Mouse (Mus musculus) myocyte (in vitro differentiated cells): ENCODE data around the gene Pole2. TPM values are rescaled to one million over a fixed set of nuclear protein-coding genes. Genes with fewer than 3 reads are reported as not detected.

Experiments used
- H3K27me3 ChIP-seq: one replicate; pipeline ENCODE4 v1.6.1; 2011; ENCODE audit not compliant: control insufficient read depth, insufficient read depth, insufficient read length
- H3K36me3 ChIP-seq: one replicate; pipeline ENCODE4 v1.6.1; 2011; ENCODE audit not compliant: control insufficient read depth, insufficient read depth
- H3K4me2 ChIP-seq: one replicate; pipeline ENCODE4 v1.6.1; 2011; ENCODE audit warnings: low read depth, control low read depth
- H3K4me3 ChIP-seq: one replicate; pipeline ENCODE4 v1.5.1; 2011; ENCODE audit warnings: mild to moderate bottlenecking, control low read depth, moderate library complexity
- H3K79me2 ChIP-seq: one replicate; pipeline ENCODE4 v1.6.1; 2011; ENCODE audit not compliant: control insufficient read depth, insufficient read depth
- H3ac ChIP-seq: one replicate; pipeline ENCODE4 v1.6.1; 2011; ENCODE audit not compliant: control insufficient read depth, insufficient read length
- CEBPB ChIP-seq: IDR thresholded peaks from 2 replicates; pipeline ENCODE4 v1.6.1; 2011; ENCODE audit warnings: mild to moderate bottlenecking, moderate library complexity; ENCODE audit not compliant: poor library complexity, insufficient read depth, severe bottlenecking
- E2F4 ChIP-seq: IDR thresholded peaks from one replicate; pipeline ENCODE4 v1.6.1; 2011; ENCODE audit warnings: mild to moderate bottlenecking, control low read depth, moderate library complexity; ENCODE audit not compliant: insufficient read depth
- MAX ChIP-seq: IDR thresholded peaks from one replicate; pipeline ENCODE4 v1.6.1; 2011; ENCODE audit warnings: low read depth, mild to moderate bottlenecking, control low read depth
- MYOD1 ChIP-seq, 3 experiments: IDR thresholded peaks; one replicate each; pipeline ENCODE4 v1.6.1; 2011; ENCODE audit warnings: control low read depth in 2 of 3, low read depth in 2 of 3, mild to moderate bottlenecking in 2 of 3, moderate library complexity in 1 of 3; ENCODE audit not compliant: insufficient read length in 2 of 3, control insufficient read depth in 1 of 3
- MYOG ChIP-seq, 3 experiments: IDR thresholded peaks; one replicate each; pipeline ENCODE4 v1.6.1; 2011; ENCODE audit warnings: control low read depth in 2 of 3, low read depth in 2 of 3, mild to moderate bottlenecking in 2 of 3; ENCODE audit not compliant: insufficient read length in 2 of 3, control insufficient read depth in 1 of 3, insufficient read depth in 1 of 3
- POLR2A ChIP-seq: IDR thresholded peaks from one replicate; pipeline ENCODE4 v1.6.1; 2011; ENCODE audit warnings: low read depth, mild to moderate bottlenecking, control low read depth, moderate library complexity; ENCODE audit not compliant: insufficient read length
- POLR2AphosphoS2 ChIP-seq: IDR thresholded peaks from one replicate; pipeline ENCODE4 v1.6.1; 2011; ENCODE audit warnings: low read depth, control low read depth; ENCODE audit not compliant: insufficient read length
- REST ChIP-seq: IDR thresholded peaks from one replicate; pipeline ENCODE4 v1.6.1; 2011; ENCODE audit warnings: mild to moderate bottlenecking, control low read depth, moderate library complexity; ENCODE audit not compliant: insufficient read depth, insufficient read length
- SRF ChIP-seq: IDR thresholded peaks from one replicate; pipeline ENCODE4 v1.6.1; 2011; ENCODE audit warnings: low read depth; ENCODE audit not compliant: control insufficient read depth, insufficient read length
- TCF12 ChIP-seq: IDR thresholded peaks from one replicate; pipeline ENCODE4 v1.6.1; 2011; ENCODE audit warnings: mild to moderate bottlenecking, control low read depth; ENCODE audit not compliant: poor library complexity, insufficient read depth, severe bottlenecking
- TCF3 ChIP-seq: IDR thresholded peaks from one replicate; pipeline ENCODE4 v1.6.1; 2011; ENCODE audit warnings: low read depth, control low read depth; ENCODE audit not compliant: insufficient read length
- USF1 ChIP-seq: IDR thresholded peaks from one replicate; pipeline ENCODE4 v1.6.1; 2011; ENCODE audit warnings: low read depth, mild to moderate bottlenecking, control low read depth, moderate library complexity
- polyA plus RNA-seq: library from polyadenylated mRNA; unstranded; fragments of >200 nt; fragmentation: generic; extraction: Trizol; gene quantifications from one replicate; pipeline ENCODE4 v1.2.1, GENCODE M21; 2012; ENCODE audit warnings: missing spikeins

Gene Pole2
- polyA plus RNA-seq, 1 experiment = 4.2 TPM

DNA sequence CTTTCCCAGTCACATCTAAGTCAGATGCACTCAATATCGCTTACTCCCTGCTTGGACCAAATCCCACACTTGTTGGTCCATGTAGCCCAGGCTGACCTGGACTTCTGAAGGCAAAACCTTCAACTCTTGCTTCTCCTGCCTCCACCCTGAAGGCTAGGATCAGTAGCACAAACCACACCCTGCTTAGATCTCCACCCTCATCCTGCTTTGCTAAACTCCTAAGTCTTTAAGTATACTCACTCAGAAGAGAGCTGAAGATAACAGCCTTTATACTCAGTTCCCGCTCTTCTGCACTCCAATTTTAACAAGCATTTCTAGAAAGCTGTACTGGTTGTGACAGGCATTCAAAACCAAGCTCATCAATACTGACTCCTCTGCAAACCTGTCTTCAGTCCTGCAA lies 70.9 kb downstream of the Pole2 start:
- H3K27me3 ChIP-seq = no peaks in the 10 kb centered on the region
- H3K36me3 ChIP-seq = peaks cover 23% of the 10 kb centered on the region
- no peak overlapping the region for H3ac ChIP-seq
- no peak for TF ChIP-seq CEBPB
- TF ChIP-seq SRF = no peak
- no peak for TF ChIP-seq USF1
- TF ChIP-seq TCF3 = no peak
- no peak for TF ChIP-seq MYOD1 (IDR thresholded peaks at IDR 0.05; ENCODE audit: control insufficient read depth in 1 of 3, insufficient read length in 2 of 3, low read depth in 2 of 3)
- peaks cover 15% of the 10 kb centered on the region for H3K79me2 ChIP-seq
- peak overlapping the region; percentile 69 for H3K4me3 ChIP-seq
- peak overlapping the region; percentile 90 for H3K4me2 ChIP-seq

DNA sequence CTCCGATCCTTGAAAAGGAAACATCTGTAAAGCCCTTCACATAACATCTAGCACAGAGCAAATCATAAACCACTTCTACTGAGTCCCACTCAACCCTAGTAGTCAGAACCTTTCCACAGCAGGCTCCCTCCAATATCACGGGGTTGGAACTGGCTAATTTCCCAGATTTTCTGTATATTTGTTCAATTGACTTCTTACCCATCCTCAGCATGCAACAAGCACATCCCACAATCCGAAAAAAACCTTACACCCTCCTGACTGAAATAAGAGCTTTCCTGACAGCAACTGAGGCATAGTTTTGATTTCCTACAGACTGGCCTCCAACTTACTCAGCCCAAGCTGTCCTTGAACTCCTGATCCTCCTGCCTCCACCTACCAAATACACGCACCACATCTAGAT lies 71.6 kb downstream of the Pole2 start:
- Histone ChIP-seq H3K4me2 (no peak overlapping the region), H3ac (no peak overlapping the region), H3K79me2 (peaks cover 15% of the 10 kb centered on the region), H3K4me3 (no peak overlapping the region), H3K36me3 (peaks cover 23% of the 10 kb centered on the region), H3K27me3 (no peaks in the 10 kb centered on the region)
- TF ChIP-seq TCF3 (no peak), TCF12 (no peak), USF1 (no peak), POLR2AphosphoS2 (peak; percentile 35), SRF (no peak), MYOG (IDR thresholded peaks at IDR 0.05; ENCODE audit: control insufficient read depth in 1 of 3, insufficient read depth in 1 of 3, insufficient read length in 2 of 3, low read depth in 2 of 3) (no peak), REST (no peak), MYOD1 (IDR thresholded peaks at IDR 0.05; ENCODE audit: control insufficient read depth in 1 of 3, insufficient read length in 2 of 3, low read depth in 2 of 3) (no peak)

- TF ChIP-seq E2F4 (no peak), TCF3 (no peak), MAX (no peak), CEBPB (no peak), USF1 (no peak), POLR2A (no peak), POLR2AphosphoS2 (no peak), TCF12 (no peak), MYOD1 (IDR thresholded peaks at IDR 0.05; ENCODE audit: control insufficient read depth in 1 of 3, insufficient read length in 2 of 3, low read depth in 2 of 3) (no peak), REST (no peak)
- Histone ChIP-seq H3ac (no peak overlapping the region), H3K27me3 (no peaks in the 10 kb centered on the region), H3K79me2 (peaks cover 15% of the 10 kb centered on the region), H3K4me3 (no peak overlapping the region), H3K4me2 (no peak overlapping the region), H3K36me3 (peaks cover 23% of the 10 kb centered on the region)
These were observed 72.1 kb downstream of the Pole2 start for GRCm38 (mm10) chr12:69155923-69156322.

Other genes starting within 250 kb of the Pole2 start
- gene Rps29, start 69.0 kb downstream of the Pole2 start, polyA plus RNA-seq = 6,498 TPM
- gene Lrr1, start 59.4 kb downstream of the Pole2 start, polyA plus RNA-seq = 5.1 TPM
- gene Rpl36al, start 44.1 kb downstream of the Pole2 start, polyA plus RNA-seq = 880 TPM
- gene Mgat2, start 44.0 kb downstream of the Pole2 start, polyA plus RNA-seq = 20.7 TPM
- gene Gm49383, start 31.1 kb downstream of the Pole2 start, polyA plus RNA-seq = 2.6 TPM
- gene Dnaaf2, start 29.8 kb downstream of the Pole2 start, polyA plus RNA-seq = 2.6 TPM
- gene Gm49384, start 23.9 kb downstream of the Pole2 start, polyA plus RNA-seq = 2.6 TPM
- 8.1 TPM for gene Klhdc1, start 13.0 kb upstream of the Pole2 start, polyA plus RNA-seq
- 59.9 TPM for gene Klhdc2, start 68.5 kb upstream of the Pole2 start, polyA plus RNA-seq
- gene Nemf, start 129.0 kb upstream of the Pole2 start, polyA plus RNA-seq = 6.8 TPM
- gene Arf6, start 144.0 kb upstream of the Pole2 start, polyA plus RNA-seq = 71.4 TPM
- 2.4 TPM for gene Gm9887, start 144.3 kb upstream of the Pole2 start, polyA plus RNA-seq